Mouse (Mus musculus): ENCODE measurements around the gene 1810049J17Rik. TPM values are rescaled to one million over a fixed set of nuclear protein-coding genes. Genes with fewer than 3 reads are reported as not detected.

The 1810049J17Rik gene
- polyA plus RNA-seq, 1 experiment from 2014 or later, result not detected

DNA sequence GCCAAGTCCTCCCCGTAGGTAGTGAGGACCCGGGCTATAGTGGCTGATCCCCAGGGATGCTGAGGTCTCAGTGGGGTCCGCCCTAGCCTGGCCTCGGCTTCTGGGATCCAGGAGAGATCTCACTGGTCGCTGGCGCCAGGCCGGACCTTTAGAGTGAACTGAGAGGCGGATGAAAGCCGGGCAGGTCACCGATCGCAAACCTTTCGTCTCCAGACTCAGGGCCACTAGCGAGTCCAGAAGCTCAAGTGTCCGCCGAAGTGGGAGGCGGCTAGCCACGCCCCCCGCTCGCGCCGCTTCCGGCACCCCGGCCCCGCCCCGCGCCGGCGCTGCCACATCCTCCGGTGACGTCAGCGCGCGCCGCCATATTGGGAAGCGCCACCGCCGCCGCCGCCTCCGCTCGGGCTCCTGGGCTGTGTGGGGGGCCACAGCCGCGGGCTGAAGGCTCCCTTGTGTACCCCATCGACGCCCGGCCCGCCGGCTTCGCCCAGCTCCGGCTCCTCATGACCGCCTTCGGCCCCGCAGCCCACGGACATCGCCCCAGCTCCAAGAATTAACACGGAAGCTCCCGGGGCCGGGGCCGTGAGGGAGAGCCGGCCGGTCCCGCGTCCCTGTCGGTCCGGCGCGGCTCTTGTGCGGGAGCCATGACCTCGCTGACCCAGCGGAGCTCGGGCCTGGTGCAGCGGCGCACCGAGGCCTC, 460 bp downstream of the 1810049J17Rik start, which contains the start of gene Golph3:
Gene Golph3 (plus strand): TSS at position 360 of the 697 bp plus-strand sequence.
- Histone ChIP-seq H3K36me3 (peaks cover 5% of the 10 kb centered on the region), H3K27me3 (peaks cover 12% of the 10 kb centered on the region), H3K4me1 (peaks cover 15% of the 10 kb centered on the region), H3K9me3 (no peaks in the 10 kb centered on the region), H3K9ac (peak within 1 kb of the TSS; percentile 99), H3K4me3 (peak within 1 kb of the TSS; percentile 99), H3K27ac (peak within 1 kb of the TSS; percentile 94), H3K4me2 (peak within 1 kb of the TSS; percentile 81)
- WGBS, result under 1% methylated on average over 73 of the region's 74 CpGs
- peak; percentile 93 for ATAC-seq (ENCODE audit: insufficient number of reproducible peaks, insufficient read depth, low FRiP score, low TSS enrichment, low read depth)

DNA sequence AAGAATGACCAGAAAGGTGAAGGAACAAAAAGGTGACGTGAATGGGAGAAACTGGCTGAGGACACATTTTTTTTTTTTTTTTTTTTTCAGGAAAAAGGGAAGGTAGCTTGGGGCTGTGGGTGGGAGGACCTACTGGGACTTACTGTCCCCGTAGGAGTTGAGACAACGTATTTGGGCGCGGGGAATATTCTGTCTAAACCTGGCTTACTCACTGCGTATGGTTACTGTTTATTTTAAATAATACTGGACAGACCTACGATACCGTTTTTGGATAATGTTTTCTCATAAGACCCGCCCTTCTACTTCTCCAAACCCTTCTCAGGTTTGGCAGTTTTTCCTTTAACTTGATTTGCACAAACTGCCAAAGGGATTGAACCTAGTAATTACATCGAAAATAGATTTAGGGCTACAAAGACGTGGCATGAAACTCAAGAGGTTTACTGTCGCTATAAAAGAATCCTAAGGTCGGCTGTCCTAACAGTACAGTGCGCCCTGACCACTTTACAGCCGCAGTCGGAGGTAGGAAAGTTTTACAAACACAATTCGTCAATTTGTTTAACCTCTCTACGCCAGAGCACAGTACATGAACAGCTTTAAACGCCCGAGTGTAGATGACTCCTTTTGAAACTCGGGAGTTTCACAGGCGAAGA, 1.1 kb downstream of the 1810049J17Rik start:
- H3K4me1 ChIP-seq, result peaks cover 12% of the 10 kb centered on the region
- H3K4me3 ChIP-seq, result peak overlapping the region; percentile 99
- peak overlapping the region; percentile 81 for H3K4me2 ChIP-seq
- H3K9me3 ChIP-seq, result no peaks in the 10 kb centered on the region
- H3K27me3 ChIP-seq, result peaks cover 12% of the 10 kb centered on the region
- 3% methylated on average over 22 of the region's 22 CpGs for WGBS
- no peak for ATAC-seq (ENCODE audit: insufficient number of reproducible peaks, insufficient read depth, low FRiP score, low TSS enrichment, low read depth)
- H3K36me3 ChIP-seq, result peaks cover 2% of the 10 kb centered on the region
- H3K27ac ChIP-seq, result peak overlapping the region; percentile 94
- H3K9ac ChIP-seq, result peak overlapping the region; percentile 99

DNA sequence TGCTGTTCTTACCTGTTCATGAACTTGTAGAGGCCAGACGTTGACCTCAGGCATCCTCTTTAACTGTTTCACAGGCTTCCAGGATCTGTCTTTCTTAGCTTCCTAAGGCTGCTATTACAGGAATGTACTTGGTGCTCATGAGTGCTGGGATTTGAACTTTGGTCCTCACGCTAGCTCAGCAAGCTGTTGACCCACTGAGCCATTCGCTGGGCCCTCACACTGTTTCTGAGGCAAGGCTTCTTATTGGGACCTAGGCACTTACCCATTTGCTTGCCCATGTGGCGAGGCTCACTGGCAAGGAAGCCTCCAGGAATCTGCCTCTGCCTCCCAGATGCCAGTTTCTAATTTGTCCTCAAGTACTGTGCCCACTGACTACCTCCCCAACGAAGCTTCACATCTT, 1.8 kb downstream of the 1810049J17Rik start:
- H3K4me3 ChIP-seq, result 0 out of 2 replicates have a peak overlapping the region, but pooled peaks have one; percentile 99
- peak overlapping the region; percentile 81; the same call in 1 of the 2 replicates for H3K4me2 ChIP-seq
- H3K36me3 ChIP-seq, result no peaks in the 10 kb centered on the region; the same call in 1 of the 2 replicates
- H3K4me1 ChIP-seq, result peaks cover 12% of the 10 kb centered on the region
- 36% methylated on average over 5 of the region's 5 CpGs for WGBS
- no peaks in the 10 kb centered on the region for H3K9me3 ChIP-seq
- H3K9ac ChIP-seq, result no peak overlapping the region
- peaks cover 12% of the 10 kb centered on the region for H3K27me3 ChIP-seq
- H3K27ac ChIP-seq, result no peak overlapping the region
- no peak for ATAC-seq (ENCODE audit: insufficient number of reproducible peaks, insufficient read depth, low FRiP score, low TSS enrichment, low read depth)

DNA sequence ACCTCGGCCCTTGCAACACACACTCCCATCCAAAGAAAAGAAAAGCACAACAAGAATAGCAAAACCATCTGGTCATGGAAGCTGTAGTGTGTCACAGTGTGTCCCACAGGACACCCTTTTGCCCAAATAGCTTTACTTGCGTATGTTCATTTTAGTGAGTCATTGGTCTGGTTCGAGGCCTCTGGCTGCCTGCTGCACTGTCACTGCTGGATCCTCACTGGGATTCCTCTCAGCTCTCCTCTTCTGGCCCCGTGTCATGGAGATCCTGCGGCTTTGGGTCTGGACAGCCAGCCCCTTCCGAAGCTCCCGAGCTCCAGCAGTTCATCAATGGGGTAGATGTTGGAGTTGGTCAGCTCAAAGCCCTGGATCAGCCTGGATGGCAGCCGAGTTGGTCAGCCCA, 3.2 kb downstream of the 1810049J17Rik start:
- H3K4me1 ChIP-seq, result peaks cover 4% of the 10 kb centered on the region
- H3K9me3 ChIP-seq, result no peaks in the 10 kb centered on the region
- no peak overlapping the region for H3K9ac ChIP-seq
- H3K27ac ChIP-seq, result no peak overlapping the region
- no peaks in the 10 kb centered on the region for H3K36me3 ChIP-seq
- 79% methylated on average over 8 of the region's 8 CpGs for WGBS
- peaks cover 12% of the 10 kb centered on the region for H3K27me3 ChIP-seq
- no peak overlapping the region for H3K4me3 ChIP-seq
- no peak overlapping the region for H3K4me2 ChIP-seq
- ATAC-seq (ENCODE audit: insufficient number of reproducible peaks, insufficient read depth, low FRiP score, low TSS enrichment, low read depth), result no peak

DNA sequence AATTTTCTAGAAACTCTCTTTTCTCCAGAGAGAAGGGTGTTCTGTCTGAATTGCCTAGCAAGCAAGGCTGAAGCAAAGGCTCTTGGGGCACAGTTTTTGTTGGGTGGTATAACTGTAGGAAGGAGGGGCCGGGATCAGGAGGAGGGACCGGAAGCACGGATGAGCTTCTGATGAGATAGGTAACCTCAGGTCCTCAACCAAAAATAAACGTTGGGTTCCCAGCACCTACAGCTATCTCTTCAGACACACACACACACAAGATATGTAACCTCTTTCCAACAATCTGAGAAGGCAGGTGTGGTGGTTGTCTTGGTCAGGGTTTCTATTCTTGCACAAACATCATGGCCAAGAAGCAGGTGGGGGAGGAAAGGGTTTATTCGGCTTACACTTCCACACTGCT, 4.4 kb downstream of the 1810049J17Rik start:
- Histone ChIP-seq H3K9ac (no peak overlapping the region), H3K27me3 (peaks cover 12% of the 10 kb centered on the region), H3K4me3 (no peak overlapping the region), H3K36me3 (no peaks in the 10 kb centered on the region), H3K4me1 (peaks cover 4% of the 10 kb centered on the region), H3K27ac (no peak overlapping the region), H3K4me2 (no peak overlapping the region), H3K9me3 (no peaks in the 10 kb centered on the region)
- ATAC-seq (ENCODE audit: insufficient number of reproducible peaks, insufficient read depth, low FRiP score, low TSS enrichment, low read depth), result no peak
- 84% methylated on average over 5 of the region's 5 CpGs for WGBS

DNA sequence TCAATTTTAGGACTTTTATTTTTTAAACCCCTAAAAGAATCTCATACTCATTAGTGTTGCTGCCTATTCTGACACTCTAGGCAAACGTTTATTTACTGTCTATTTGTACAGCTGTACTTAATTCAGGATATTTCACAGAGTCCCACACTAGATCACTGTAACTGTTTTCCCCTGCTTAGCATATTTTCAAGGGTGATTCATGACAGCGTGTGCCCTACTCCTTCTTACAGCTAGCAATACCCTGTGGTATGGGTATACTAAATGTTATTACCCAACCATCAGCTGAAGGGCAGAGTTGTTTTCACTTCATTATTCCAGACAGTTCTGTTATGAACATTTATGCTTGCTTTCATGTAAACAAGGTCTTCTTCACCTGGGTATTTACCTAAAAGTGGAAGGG, 5.7 kb downstream of the 1810049J17Rik start:
- H3K27me3 ChIP-seq, result peaks cover 12% of the 10 kb centered on the region
- no peak for ATAC-seq (ENCODE audit: insufficient number of reproducible peaks, insufficient read depth, low FRiP score, low TSS enrichment, low read depth)
- WGBS, result 55% methylated on average over 2 of the region's 2 CpGs
- no peaks in the 10 kb centered on the region for H3K36me3 ChIP-seq
- no peak overlapping the region for H3K9ac ChIP-seq
- no peak overlapping the region for H3K4me2 ChIP-seq
- no peak overlapping the region for H3K4me3 ChIP-seq
- peaks cover 4% of the 10 kb centered on the region for H3K4me1 ChIP-seq
- no peak overlapping the region for H3K27ac ChIP-seq
- no peaks in the 10 kb centered on the region for H3K9me3 ChIP-seq

DNA sequence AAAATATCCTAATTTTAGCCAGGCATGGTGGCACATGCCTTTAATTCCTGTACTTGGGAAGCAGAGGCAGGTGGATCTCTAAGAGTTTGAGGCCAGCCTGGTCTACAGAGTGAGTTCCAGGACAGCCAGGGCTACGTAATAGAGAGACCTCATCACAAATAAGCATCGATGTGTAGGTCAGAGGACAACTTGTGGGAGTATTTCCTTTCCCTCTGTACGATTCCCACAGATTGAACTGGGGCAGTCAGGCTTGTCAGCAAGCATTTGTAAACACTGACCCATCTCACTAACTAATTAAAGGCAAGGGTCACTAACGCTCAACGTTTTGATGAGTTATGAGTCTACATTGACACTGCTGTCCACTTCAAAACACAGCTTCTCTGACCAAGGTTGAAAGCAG, 7.1 kb downstream of the 1810049J17Rik start:
- Histone ChIP-seq H3K4me3 (no peak overlapping the region), H3K4me2 (no peak overlapping the region), H3K27ac (no peak overlapping the region), H3K9ac (no peak overlapping the region), H3K4me1 (no peaks in the 10 kb centered on the region), H3K27me3 (peaks cover 7% of the 10 kb centered on the region; the same call in 1 of the 2 replicates), H3K9me3 (no peaks in the 10 kb centered on the region), H3K36me3 (no peaks in the 10 kb centered on the region)
- 88% methylated on average over 5 of the region's 5 CpGs for WGBS
- no peak for ATAC-seq (ENCODE audit: insufficient number of reproducible peaks, insufficient read depth, low FRiP score, low TSS enrichment, low read depth)

DNA sequence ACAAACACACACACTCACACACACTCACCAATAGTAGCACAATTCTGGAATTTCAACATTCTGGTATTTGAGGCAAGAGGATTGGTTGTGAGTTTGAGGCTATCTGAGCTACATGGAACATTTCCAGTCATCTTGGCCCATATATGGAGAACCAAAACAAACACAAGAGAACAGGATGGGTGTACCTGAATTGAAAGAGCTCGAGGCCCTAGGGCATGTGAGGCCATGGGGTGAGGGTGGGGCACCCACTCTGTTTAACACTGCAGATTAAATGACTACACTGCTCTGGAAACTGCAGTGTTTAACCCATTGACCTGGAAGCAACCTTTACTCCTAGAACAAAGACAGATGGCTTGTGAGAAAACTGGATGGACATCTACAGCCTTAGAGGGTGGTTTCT, 8.4 kb downstream of the 1810049J17Rik start:
- WGBS, result 25% methylated on average over 1 of the region's 1 CpGs
- Histone ChIP-seq H3K4me2 (no peak overlapping the region), H3K9ac (no peak overlapping the region), H3K27ac (no peak overlapping the region), H3K27me3 (no peaks in the 10 kb centered on the region), H3K4me1 (no peaks in the 10 kb centered on the region), H3K36me3 (no peaks in the 10 kb centered on the region), H3K9me3 (no peaks in the 10 kb centered on the region), H3K4me3 (no peak overlapping the region)
- no peak for ATAC-seq (ENCODE audit: insufficient number of reproducible peaks, insufficient read depth, low FRiP score, low TSS enrichment, low read depth)

DNA sequence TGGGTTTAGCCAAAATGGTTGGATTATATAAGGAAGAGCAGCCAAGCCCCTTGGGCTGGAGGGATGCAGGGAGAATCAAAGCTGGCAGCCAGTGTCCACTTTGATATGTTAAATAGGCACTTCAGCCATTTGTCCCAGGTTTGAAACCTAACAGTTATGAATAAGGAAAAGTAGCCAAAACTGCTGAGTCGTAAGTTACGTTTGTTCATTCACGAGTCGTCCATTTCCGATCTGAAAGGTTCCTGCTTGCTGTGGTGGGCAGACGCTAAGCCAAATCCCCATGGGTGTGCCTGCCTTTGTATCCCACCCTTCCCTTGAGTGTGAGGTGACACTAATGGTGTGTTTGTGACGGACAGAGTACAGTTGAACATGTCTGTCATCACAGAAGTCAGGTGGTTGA, 10.2 kb downstream of the 1810049J17Rik start:
- 88% methylated on average over 7 of the region's 7 CpGs for WGBS
- Histone ChIP-seq H3K27ac (no peak overlapping the region), H3K4me2 (no peak overlapping the region), H3K4me1 (no peaks in the 10 kb centered on the region), H3K27me3 (0 out of 2 replicates have a peak, but pooled peaks cover 2% of the 10 kb centered on the region), H3K9ac (no peak overlapping the region), H3K36me3 (no peaks in the 10 kb centered on the region), H3K4me3 (no peak overlapping the region), H3K9me3 (no peaks in the 10 kb centered on the region)
- ATAC-seq (ENCODE audit: insufficient number of reproducible peaks, insufficient read depth, low FRiP score, low TSS enrichment, low read depth), result no peak

DNA sequence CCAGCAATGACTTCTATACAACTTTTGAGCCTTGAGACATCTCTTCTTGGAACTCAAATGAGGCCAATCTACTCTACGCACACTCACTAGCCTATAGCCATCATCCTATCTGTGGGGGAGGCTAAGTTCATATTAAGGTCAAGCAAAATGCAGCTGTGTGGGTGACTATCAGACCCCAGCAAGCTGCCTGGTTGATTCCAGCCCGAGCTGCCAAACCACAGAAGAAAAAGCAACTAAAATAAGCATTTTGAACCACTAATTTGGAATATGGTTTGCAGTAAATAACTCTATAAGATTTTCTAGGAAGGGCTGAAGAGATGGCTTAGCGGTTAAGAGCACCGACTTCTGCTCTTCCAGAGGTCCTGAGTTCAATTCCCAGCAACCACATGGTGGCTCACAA, 11.0 kb downstream of the 1810049J17Rik start:
- 0 out of 2 replicates have a peak, but pooled peaks cover 2% of the 10 kb centered on the region for H3K27me3 ChIP-seq
- no peak overlapping the region for H3K4me3 ChIP-seq
- H3K27ac ChIP-seq, result no peak overlapping the region
- H3K4me2 ChIP-seq, result no peak overlapping the region
- 82% methylated on average over 4 of the region's 4 CpGs for WGBS
- no peaks in the 10 kb centered on the region for H3K36me3 ChIP-seq
- H3K9ac ChIP-seq, result no peak overlapping the region
- ATAC-seq (ENCODE audit: insufficient number of reproducible peaks, insufficient read depth, low FRiP score, low TSS enrichment, low read depth), result no peak
- H3K4me1 ChIP-seq, result no peaks in the 10 kb centered on the region
- H3K9me3 ChIP-seq, result no peaks in the 10 kb centered on the region

DNA sequence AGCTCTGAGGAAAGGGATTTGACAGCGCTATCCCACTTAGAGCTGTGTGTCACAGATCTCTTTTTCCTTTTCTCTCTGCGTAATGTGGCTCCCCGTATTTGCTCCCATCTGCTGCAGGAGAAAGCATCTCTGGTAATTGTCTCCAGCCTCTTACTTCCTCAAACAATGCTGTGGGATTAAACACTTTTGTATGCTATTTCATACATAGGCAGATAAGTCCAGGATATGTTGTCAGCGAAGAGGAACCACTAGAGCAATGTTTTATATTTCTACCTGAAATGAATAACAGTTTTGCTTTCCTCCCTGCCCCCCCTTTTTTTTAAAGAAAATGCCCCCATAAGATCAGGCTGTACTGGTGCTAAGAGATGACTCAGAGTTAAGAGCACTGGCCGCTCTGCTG, 13.2 kb downstream of the 1810049J17Rik start:
- no peak overlapping the region for H3K4me2 ChIP-seq
- H3K9me3 ChIP-seq, result no peaks in the 10 kb centered on the region
- no peak for ATAC-seq (ENCODE audit: insufficient number of reproducible peaks, insufficient read depth, low FRiP score, low TSS enrichment, low read depth)
- no peaks in the 10 kb centered on the region for H3K4me1 ChIP-seq
- H3K36me3 ChIP-seq, result no peaks in the 10 kb centered on the region
- no peak overlapping the region for H3K4me3 ChIP-seq
- 80% methylated on average over 5 of the region's 5 CpGs for WGBS
- no peak overlapping the region for H3K27ac ChIP-seq
- H3K9ac ChIP-seq, result no peak overlapping the region
- 0 out of 2 replicates have a peak, but pooled peaks cover 2% of the 10 kb centered on the region for H3K27me3 ChIP-seq

DNA sequence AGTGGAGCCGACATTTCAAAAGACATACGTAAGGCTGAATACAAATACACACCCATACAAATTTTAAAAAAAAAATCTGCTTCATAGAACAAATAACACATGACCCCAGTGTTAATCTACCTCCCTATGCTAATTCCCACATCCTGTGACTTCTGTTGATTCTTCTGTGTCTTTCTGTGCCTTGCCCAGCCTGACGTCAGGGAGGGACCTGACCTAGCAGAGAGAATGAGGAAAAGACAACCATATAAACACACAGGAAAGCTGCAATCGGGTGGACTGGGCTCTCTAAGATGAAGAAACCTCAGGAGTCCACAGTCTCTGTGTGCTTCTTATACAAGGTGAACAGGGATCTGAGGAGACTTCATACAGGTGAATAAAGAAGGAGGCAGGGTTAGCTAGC, 14.6 kb downstream of the 1810049J17Rik start:
- 0 out of 2 replicates have a peak, but pooled peaks cover 2% of the 10 kb centered on the region for H3K27me3 ChIP-seq
- H3K27ac ChIP-seq, result no peak overlapping the region
- H3K36me3 ChIP-seq, result no peaks in the 10 kb centered on the region
- no peaks in the 10 kb centered on the region for H3K4me1 ChIP-seq
- ATAC-seq (ENCODE audit: insufficient number of reproducible peaks, insufficient read depth, low FRiP score, low TSS enrichment, low read depth), result no peak
- WGBS, result 76% methylated on average over 4 of the region's 4 CpGs
- no peak overlapping the region for H3K9ac ChIP-seq
- H3K9me3 ChIP-seq, result no peaks in the 10 kb centered on the region
- no peak overlapping the region for H3K4me2 ChIP-seq
- H3K4me3 ChIP-seq, result no peak overlapping the region

All from embryonic facial prominence, embryonic 13.5 days (tissue).